Mouse (Mus musculus): ENCODE results near the gene Tex26. TPM values are rescaled to one million over a fixed set of nuclear protein-coding genes. Genes with fewer than 3 reads are reported as not detected.
A peak's percentile ranks its signal among the peaks of the same experiment; 100 is the strongest.

Tex26 gene
- polyA plus RNA-seq, 1 experiment from 2014 or later = 1.4 TPM

DNA sequence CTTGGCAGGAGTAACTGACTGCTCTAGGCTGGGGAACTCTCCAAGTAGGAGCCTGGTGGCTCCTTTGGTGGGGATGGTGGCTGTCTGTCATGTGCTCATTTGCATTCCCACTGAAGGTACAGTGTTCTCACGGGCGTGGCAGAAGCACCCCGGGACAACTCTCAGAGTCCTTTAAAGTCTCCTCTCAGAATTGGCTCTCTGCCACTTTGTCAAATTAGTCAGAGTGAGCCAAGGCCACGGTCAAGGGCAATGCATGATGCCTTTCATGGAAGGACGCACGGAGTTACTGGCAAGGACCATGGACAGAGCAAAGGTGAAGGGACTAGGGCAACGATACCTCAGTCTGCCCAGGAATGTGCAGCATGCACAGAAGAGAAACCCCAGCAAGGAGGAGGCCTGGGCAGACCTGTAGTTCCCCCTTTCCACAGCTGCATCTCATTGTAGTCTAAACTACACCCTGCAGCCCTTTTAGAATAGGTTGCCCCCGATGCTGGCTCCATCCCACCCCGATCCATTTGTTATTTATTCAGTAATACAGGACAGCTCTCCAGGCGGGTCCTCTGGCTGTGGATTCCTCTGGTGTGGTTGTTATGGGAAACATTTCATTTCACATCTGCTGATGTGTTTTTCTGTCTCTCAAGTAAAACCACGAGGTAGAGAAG, 49.0 kb downstream of the Tex26 start:
- DNase-seq (ENCODE audit: low spot score) (no peak), ATAC-seq (ENCODE audit: low FRiP score) (peak; percentile 83)
- H3K27me3 ChIP-seq (ENCODE audit: control insufficient read depth, insufficient read depth, low read length) = no peaks in the 10 kb centered on the region
- H3K36me3 ChIP-seq (ENCODE audit: control insufficient read depth, insufficient read depth, low read length) = no peaks in the 10 kb centered on the region
- 0 out of 2 replicates have a peak, but pooled peaks cover 6% of the 10 kb centered on the region for H3K4me1 ChIP-seq (replicated peaks; ENCODE audit: control insufficient read depth, insufficient read depth, low read length)
- peak overlapping the region; percentile 78; the same call in 1 of the 2 replicates for H3K27ac ChIP-seq (ENCODE audit: low read depth, low read length)
- H3K4me3 ChIP-seq (ENCODE audit: low read depth, low read length) = no peak overlapping the region
- no peaks in the 10 kb centered on the region for H3K9me3 ChIP-seq (ENCODE audit: control insufficient read depth, low read length)
- H3K9ac ChIP-seq (ENCODE audit: low read depth, low read length) = no peak overlapping the region
- no peak overlapping the region for H3K4me2 ChIP-seq (replicated peaks; ENCODE audit: low read depth, low read length)
- WGBS = 24% methylated on average over 11 of the region's 11 CpGs

DNA sequence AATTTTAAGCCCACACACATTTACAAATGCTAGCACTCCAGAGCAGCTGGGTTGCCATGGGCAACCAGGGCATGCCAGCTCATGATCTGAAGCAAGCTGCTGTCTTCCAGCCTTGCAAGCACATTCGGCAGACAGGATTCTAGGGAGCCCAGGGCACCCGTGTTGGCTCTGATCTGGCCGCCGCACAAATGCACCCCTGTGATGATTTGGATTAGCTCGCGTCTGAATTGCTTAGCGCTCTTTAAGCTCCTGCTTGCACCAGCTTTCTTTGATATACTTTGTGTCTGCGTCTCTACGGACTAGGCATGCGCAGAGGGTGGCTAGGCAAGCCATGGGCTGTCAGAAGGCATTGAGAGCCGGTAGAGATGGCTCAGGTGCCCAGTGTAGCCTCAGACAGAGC, 49.7 kb downstream of the Tex26 start:
- Histone ChIP-seq H3K4me1 (replicated peaks; ENCODE audit: control insufficient read depth, insufficient read depth, low read length) (0 out of 2 replicates have a peak, but pooled peaks cover 6% of the 10 kb centered on the region), H3K27ac (ENCODE audit: low read depth, low read length) (peak overlapping the region; percentile 78), H3K27me3 (ENCODE audit: control insufficient read depth, insufficient read depth, low read length) (no peaks in the 10 kb centered on the region), H3K4me3 (ENCODE audit: low read depth, low read length) (no peak overlapping the region), H3K9ac (ENCODE audit: low read depth, low read length) (no peak overlapping the region), H3K36me3 (ENCODE audit: control insufficient read depth, insufficient read depth, low read length) (no peaks in the 10 kb centered on the region), H3K4me2 (replicated peaks; ENCODE audit: low read depth, low read length) (peak overlapping the region; percentile 14; the same call in 1 of the 2 replicates), H3K9me3 (ENCODE audit: control insufficient read depth, low read length) (no peaks in the 10 kb centered on the region)
- WGBS = 44% methylated on average over 11 of the region's 11 CpGs
- ATAC-seq (ENCODE audit: low FRiP score) (peak; percentile 87), DNase-seq (ENCODE audit: low spot score) (peak; percentile 76)

DNA sequence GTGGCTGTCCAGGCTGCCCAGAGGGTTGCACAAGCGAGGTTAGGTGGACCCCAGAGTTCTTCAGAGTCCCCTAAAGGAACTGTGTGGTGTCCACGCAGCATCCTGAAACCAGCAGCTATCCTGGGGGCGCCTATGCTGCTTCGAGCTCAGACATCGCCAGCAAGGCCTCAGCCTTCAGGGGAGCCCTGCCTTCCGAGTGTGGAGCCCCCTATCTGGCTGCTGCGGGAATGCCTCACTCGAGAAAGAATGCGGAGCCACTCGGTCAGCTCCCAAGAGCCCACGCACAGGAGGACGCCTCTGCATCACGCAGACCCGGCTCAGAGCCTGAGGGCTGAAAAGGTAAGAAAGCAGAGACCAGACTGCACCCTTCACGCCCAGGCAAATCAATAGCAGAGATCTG, 50.8 kb downstream of the Tex26 start:
- Histone ChIP-seq H3K36me3 (ENCODE audit: control insufficient read depth, insufficient read depth, low read length) (no peaks in the 10 kb centered on the region), H3K4me2 (replicated peaks; ENCODE audit: low read depth, low read length) (no peak overlapping the region), H3K9me3 (ENCODE audit: control insufficient read depth, low read length) (no peaks in the 10 kb centered on the region), H3K9ac (ENCODE audit: low read depth, low read length) (no peak overlapping the region), H3K27ac (ENCODE audit: low read depth, low read length) (no peak overlapping the region), H3K4me1 (replicated peaks; ENCODE audit: control insufficient read depth, insufficient read depth, low read length) (0 out of 2 replicates have a peak, but pooled peaks cover 6% of the 10 kb centered on the region), H3K4me3 (ENCODE audit: low read depth, low read length) (no peak overlapping the region), H3K27me3 (ENCODE audit: control insufficient read depth, insufficient read depth, low read length) (no peaks in the 10 kb centered on the region)
- no peak for DNase-seq (ENCODE audit: low spot score)
- no peak for ATAC-seq (ENCODE audit: low FRiP score)
- WGBS = 59% methylated on average over 15 of the region's 15 CpGs

DNA sequence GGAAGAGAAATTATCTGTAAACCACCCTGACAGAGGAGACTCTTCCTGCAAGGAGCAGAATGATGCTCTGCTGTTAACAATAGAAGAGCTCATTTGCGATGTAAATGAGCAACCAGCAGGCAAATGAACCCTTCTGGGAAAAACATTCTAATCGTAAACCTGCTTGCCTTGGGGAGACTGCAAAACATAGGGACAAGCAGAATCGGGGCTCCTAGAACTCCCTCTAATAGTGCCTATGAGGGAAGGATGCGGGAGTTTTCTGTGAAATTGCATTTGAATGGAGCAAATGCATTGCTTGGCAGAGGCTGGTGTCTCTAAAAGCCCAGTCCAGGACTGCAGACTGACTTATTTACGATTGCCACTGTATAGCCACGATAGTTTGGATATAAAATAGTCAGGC, 56.2 kb downstream of the Tex26 start:
- Histone ChIP-seq H3K4me2 (replicated peaks; ENCODE audit: low read depth, low read length) (no peak overlapping the region), H3K27me3 (ENCODE audit: control insufficient read depth, insufficient read depth, low read length) (no peaks in the 10 kb centered on the region), H3K9ac (ENCODE audit: low read depth, low read length) (no peak overlapping the region), H3K4me1 (replicated peaks; ENCODE audit: control insufficient read depth, insufficient read depth, low read length) (peaks cover 9% of the 10 kb centered on the region; the same call in 1 of the 2 replicates), H3K27ac (ENCODE audit: low read depth, low read length) (peak overlapping the region; percentile 89), H3K9me3 (ENCODE audit: control insufficient read depth, low read length) (no peaks in the 10 kb centered on the region), H3K4me3 (ENCODE audit: low read depth, low read length) (no peak overlapping the region), H3K36me3 (ENCODE audit: control insufficient read depth, insufficient read depth, low read length) (no peaks in the 10 kb centered on the region)
- WGBS = 32% methylated on average over 6 of the region's 6 CpGs
- ATAC-seq (ENCODE audit: low FRiP score) = peak; percentile 58
- no peak for DNase-seq (ENCODE audit: low spot score)

DNA sequence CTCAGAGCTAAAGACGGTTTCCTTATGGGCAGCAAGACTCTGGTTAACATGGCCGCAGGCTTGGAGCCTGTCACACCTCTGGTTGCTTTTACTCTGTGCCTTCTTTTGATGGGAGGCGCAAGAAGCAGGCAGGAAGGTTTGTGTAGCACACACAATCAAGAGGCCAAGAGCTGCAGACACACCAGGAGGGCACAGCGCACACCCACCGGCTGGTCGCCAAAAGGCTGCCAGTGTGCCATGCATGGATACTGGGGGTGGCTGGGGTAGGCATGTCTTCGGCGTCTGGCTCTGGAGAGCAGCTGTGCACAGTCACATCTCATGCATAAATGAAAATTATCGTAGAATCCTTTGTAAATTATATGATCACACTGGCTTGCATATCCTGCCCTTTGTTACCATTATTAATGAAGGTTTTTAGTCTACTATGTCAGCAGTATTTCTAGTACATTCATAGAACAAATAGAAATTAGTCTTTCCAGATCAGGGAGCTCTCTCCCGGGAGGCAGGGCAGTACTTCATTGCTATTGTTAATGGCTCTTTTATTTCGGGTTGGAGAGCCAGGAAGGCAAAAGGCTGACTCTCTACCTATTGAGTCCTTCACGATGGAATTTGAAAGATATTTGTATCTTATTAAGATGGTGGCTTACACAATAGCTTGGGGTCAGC, 57.1 kb downstream of the Tex26 start:
- 39% methylated on average over 12 of the region's 12 CpGs for WGBS
- no peak for DNase-seq (ENCODE audit: low spot score)
- ATAC-seq (ENCODE audit: low FRiP score) = peak; percentile 81
- Histone ChIP-seq H3K9me3 (ENCODE audit: control insufficient read depth, low read length) (no peaks in the 10 kb centered on the region), H3K27ac (ENCODE audit: low read depth, low read length) (peak overlapping the region; percentile 89), H3K4me3 (ENCODE audit: low read depth, low read length) (no peak overlapping the region), H3K36me3 (ENCODE audit: control insufficient read depth, insufficient read depth, low read length) (no peaks in the 10 kb centered on the region), H3K27me3 (ENCODE audit: control insufficient read depth, insufficient read depth, low read length) (no peaks in the 10 kb centered on the region), H3K4me1 (replicated peaks; ENCODE audit: control insufficient read depth, insufficient read depth, low read length) (peaks cover 9% of the 10 kb centered on the region; the same call in 1 of the 2 replicates), H3K9ac (ENCODE audit: low read depth, low read length) (no peak overlapping the region), H3K4me2 (replicated peaks; ENCODE audit: low read depth, low read length) (no peak overlapping the region)

DNA sequence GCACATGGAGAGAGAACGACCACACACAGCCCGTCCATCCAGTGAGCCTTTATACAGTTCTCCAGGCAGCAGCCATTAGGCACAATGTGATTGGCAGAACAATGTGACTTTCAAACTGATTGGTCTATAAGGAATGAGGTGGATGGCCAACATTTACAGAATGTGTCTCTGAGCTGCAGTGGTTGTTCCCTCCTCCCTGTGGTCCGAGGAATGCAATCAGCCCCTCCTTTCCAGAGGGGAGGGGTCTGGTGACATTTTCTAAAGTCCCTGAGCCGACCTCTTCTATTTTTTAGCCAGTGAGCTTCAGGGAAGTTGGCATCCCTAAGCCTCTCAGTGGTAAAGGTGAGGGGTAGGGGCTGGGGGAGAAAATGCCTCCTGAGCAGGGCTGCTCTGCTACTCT, 60.5 kb downstream of the Tex26 start:
- Histone ChIP-seq H3K4me1 (replicated peaks; ENCODE audit: control insufficient read depth, insufficient read depth, low read length) (peaks cover 9% of the 10 kb centered on the region; the same call in 1 of the 2 replicates), H3K4me2 (replicated peaks; ENCODE audit: low read depth, low read length) (no peak overlapping the region), H3K4me3 (ENCODE audit: low read depth, low read length) (no peak overlapping the region), H3K27ac (ENCODE audit: low read depth, low read length) (no peak overlapping the region), H3K36me3 (ENCODE audit: control insufficient read depth, insufficient read depth, low read length) (no peaks in the 10 kb centered on the region), H3K9me3 (ENCODE audit: control insufficient read depth, low read length) (no peaks in the 10 kb centered on the region), H3K9ac (ENCODE audit: low read depth, low read length) (no peak overlapping the region), H3K27me3 (ENCODE audit: control insufficient read depth, insufficient read depth, low read length) (no peaks in the 10 kb centered on the region)
- 46% methylated on average over 4 of the region's 4 CpGs for WGBS
- no peak for DNase-seq (ENCODE audit: low spot score)
- ATAC-seq (ENCODE audit: low FRiP score) = no peak

DNA sequence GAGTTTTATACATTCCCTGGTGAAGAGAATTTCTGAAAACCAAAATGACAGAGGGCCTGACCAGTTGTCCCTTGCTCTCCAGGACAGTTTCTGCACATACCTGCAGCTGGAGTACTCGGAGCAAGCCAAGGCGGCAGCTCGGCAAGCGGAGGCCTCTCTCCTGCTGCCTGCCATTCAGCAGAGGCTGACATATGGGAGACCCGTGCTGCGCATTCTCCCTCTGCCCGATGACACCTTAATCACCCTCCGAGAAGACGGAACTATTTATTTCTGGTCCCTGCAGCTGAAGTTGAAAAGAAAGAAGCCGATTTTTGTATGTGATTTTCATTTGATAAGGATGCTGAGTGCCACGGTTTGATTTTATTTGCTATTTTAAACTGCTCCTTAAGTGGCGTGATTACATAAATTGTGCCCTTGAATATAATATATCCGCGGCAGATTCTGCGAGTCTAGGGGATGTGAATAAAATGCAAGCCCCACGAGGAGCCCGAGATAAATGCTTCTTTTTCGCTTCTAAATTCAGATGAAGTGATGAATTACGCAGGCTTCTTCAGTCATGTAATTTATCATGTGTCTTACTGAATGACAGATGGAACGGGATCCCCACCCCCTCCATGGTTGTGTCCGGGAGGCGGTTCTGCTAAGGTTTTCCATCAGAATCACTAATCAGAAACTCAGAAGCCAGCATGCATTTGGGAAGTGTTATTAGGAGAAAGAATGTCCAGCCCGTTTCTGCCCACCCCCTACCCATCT, 64.1 kb downstream of the Tex26 start:
- DNase-seq (ENCODE audit: low spot score) (no peak), ATAC-seq (ENCODE audit: low FRiP score) (no peak)
- H3K4me3 ChIP-seq (ENCODE audit: low read depth, low read length) = no peak overlapping the region

DNA sequence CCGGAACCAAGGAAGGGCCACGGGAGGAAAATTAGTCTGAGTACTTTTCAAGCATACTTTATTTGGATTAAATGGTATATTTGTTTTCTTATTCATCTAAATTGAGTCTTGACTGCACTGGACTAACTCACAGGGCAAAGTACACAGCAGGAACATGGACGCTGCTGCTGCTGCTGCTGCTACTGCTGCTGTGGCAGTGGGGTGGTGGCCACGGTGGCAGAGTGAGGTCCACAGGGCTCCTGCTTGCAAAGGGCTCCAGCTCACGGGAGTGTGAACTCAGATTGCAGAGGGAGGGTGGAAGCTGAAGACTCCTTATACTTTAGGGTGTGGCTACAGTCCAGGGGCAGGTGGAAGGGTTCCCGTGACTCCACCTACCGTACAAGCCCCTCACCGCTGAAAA, 65.5 kb downstream of the Tex26 start:
- Histone ChIP-seq H3K9ac (ENCODE audit: low read depth, low read length) (no peak overlapping the region), H3K9me3 (ENCODE audit: control insufficient read depth, low read length) (no peaks in the 10 kb centered on the region), H3K4me2 (replicated peaks; ENCODE audit: low read depth, low read length) (no peak overlapping the region), H3K27ac (ENCODE audit: low read depth, low read length) (no peak overlapping the region), H3K4me1 (replicated peaks; ENCODE audit: control insufficient read depth, insufficient read depth, low read length) (no peaks in the 10 kb centered on the region), H3K27me3 (ENCODE audit: control insufficient read depth, insufficient read depth, low read length) (no peaks in the 10 kb centered on the region), H3K36me3 (ENCODE audit: control insufficient read depth, insufficient read depth, low read length) (no peaks in the 10 kb centered on the region), H3K4me3 (ENCODE audit: low read depth, low read length) (no peak overlapping the region)
- ATAC-seq (ENCODE audit: low FRiP score) (no peak), DNase-seq (ENCODE audit: low spot score) (no peak)
- WGBS = 88% methylated on average over 8 of the region's 8 CpGs

More for the DNA sequence above, 64.1 kb downstream of the Tex26 start:
- Histone ChIP-seq H3K36me3 (ENCODE audit: control insufficient read depth, insufficient read depth, low read length) (no peaks in the 10 kb centered on the region), H3K9me3 (ENCODE audit: control insufficient read depth, low read length) (no peaks in the 10 kb centered on the region), H3K27ac (ENCODE audit: low read depth, low read length) (peak overlapping the region; percentile 49; the same call in 1 of the 2 replicates), H3K9ac (ENCODE audit: low read depth, low read length) (no peak overlapping the region), H3K4me2 (replicated peaks; ENCODE audit: low read depth, low read length) (no peak overlapping the region), H3K27me3 (ENCODE audit: control insufficient read depth, insufficient read depth, low read length) (no peaks in the 10 kb centered on the region), H3K4me1 (replicated peaks; ENCODE audit: control insufficient read depth, insufficient read depth, low read length) (no peaks in the 10 kb centered on the region)
- WGBS = 68% methylated on average over 23 of the region's 23 CpGs

All from hindbrain, embryonic 11.5 days (tissue).